Mouse (Mus musculus): ENCODE data around the gene Fgd2. TPM values are rescaled to one million over a fixed set of nuclear protein-coding genes. Genes with fewer than 3 reads are reported as not detected.
"Not testable (repeated sequence)": the region's sequence is repeated elsewhere in the genome, so short reads cannot be mapped to it uniquely, and the experiment has no call there.

Gene Fgd2
- 3.4 and 6.1 TPM in 2 replicates for polyA plus RNA-seq (2014; fragmentation: Nextera tagmentation; extraction: Ambion mirVana)

DNA sequence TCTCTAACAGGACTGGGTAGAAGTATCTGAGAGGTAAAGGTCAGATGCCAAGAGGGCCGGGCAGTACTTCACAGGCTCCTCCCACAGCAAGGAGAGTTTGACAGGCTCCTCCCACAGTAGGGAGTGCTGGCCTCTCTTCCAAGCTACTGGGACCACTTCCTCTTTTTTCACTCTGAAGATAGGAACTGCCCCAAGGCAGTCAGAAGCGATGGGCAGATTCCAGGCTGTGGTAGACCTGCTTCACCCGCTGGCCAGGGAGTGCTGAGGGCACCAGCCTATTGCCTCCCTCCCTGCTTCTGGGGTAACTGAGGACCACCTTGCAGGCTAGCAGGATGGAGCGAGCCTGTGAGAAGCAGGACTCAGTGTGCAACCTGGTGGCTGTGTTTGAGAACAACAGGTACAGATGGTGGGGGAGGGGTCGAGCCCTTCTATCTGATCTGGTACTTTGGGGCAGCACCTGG, at the start of gene Fgd2:
Fgd2 (plus strand) TSS at position 154 of the 461 bp plus-strand sequence.
- no peaks in the 10 kb centered on the region for H3K27me3 ChIP-seq (replicated peaks; ENCODE audit: control insufficient read depth, insufficient read depth, low read length)
- H3K36me3 ChIP-seq (ENCODE audit: control insufficient read depth, insufficient read depth, low read length) = no peaks in the 10 kb centered on the region
- no peak within 1 kb of the TSS for H3K27ac ChIP-seq (ENCODE audit: low read depth, low read length)
- H3K9me3 ChIP-seq (replicated peaks; ENCODE audit: control insufficient read depth, low read length) = no peaks in the 10 kb centered on the region
- 25% methylated on average over 5 of the region's 5 CpGs for WGBS
- ATAC-seq (no peak), DNase-seq (ENCODE audit: low spot score) (no peak)
- peaks cover 16% of the 10 kb centered on the region for H3K4me1 ChIP-seq (ENCODE audit: control insufficient read depth, insufficient read depth, low read length)
- no peak within 1 kb of the TSS for H3K9ac ChIP-seq (ENCODE audit: low read length)
- H3K4me3 ChIP-seq (ENCODE audit: low read depth, low read length) = no peak within 1 kb of the TSS
- no peak within 1 kb of the TSS for H3K4me2 ChIP-seq (ENCODE audit: low read length)

DNA sequence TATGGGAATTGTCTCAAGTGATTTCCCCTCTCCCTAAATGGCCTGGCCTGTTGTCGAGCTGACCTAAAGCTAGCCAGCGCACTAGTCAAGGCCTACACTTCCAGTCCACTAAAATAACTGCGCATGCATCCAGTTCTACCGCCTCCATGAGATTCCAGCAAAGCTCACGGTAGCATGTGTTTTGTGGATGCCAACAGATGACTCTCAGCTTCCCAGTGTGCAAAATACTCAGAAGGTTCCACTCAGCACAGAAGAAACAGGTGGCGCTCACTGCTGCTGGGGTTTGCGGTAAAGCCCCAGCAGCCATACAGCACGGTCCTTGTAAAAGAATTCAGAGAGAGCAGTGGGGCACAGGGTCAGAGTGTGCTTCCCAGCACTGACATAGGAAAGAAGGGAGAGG, 49.1 kb upstream of the Fgd2 start:
- ATAC-seq (no peak), DNase-seq (ENCODE audit: low spot score) (no peak)
- Histone ChIP-seq H3K4me1 (ENCODE audit: control insufficient read depth, insufficient read depth, low read length) (no peaks in the 10 kb centered on the region), H3K9ac (ENCODE audit: low read length) (no peak overlapping the region), H3K4me2 (ENCODE audit: low read length) (no peak overlapping the region), H3K27ac (ENCODE audit: low read depth, low read length) (no peak overlapping the region), H3K9me3 (replicated peaks; ENCODE audit: control insufficient read depth, low read length) (no peaks in the 10 kb centered on the region), H3K36me3 (ENCODE audit: control insufficient read depth, insufficient read depth, low read length) (no peaks in the 10 kb centered on the region), H3K4me3 (ENCODE audit: low read depth, low read length) (no peak overlapping the region), H3K27me3 (replicated peaks; ENCODE audit: control insufficient read depth, insufficient read depth, low read length) (no peaks in the 10 kb centered on the region)
- 92% methylated on average over 8 of the region's 8 CpGs for WGBS

DNA sequence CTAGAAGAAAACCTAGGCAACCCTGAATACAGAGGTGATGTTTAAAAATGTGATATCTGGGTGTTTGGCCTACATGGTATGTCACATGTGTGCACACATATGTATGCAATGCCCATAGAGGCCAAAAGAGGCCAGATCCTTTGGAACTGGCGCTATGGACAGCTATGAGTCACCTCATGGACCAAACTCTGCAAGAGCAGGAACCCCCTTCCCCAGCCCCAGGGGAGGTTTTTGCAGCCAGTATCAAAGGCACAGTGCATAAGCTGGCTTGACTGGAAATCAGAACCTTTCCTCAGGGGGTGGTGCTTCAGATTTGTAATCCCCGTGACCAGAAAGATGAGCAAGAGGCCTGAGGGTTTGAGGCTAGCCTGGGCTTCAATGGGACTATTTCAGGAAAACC, 48.6 kb upstream of the Fgd2 start:
- Histone ChIP-seq H3K4me1 (ENCODE audit: control insufficient read depth, insufficient read depth, low read length) (no peaks in the 10 kb centered on the region), H3K27ac (ENCODE audit: low read depth, low read length) (no peak overlapping the region), H3K27me3 (replicated peaks; ENCODE audit: control insufficient read depth, insufficient read depth, low read length) (no peaks in the 10 kb centered on the region), H3K9ac (ENCODE audit: low read length) (no peak overlapping the region), H3K9me3 (replicated peaks; ENCODE audit: control insufficient read depth, low read length) (no peaks in the 10 kb centered on the region), H3K4me3 (ENCODE audit: low read depth, low read length) (no peak overlapping the region), H3K4me2 (ENCODE audit: low read length) (no peak overlapping the region), H3K36me3 (ENCODE audit: control insufficient read depth, insufficient read depth, low read length) (no peaks in the 10 kb centered on the region)
- WGBS = 87% methylated on average over 2 of the region's 2 CpGs
- no peak for ATAC-seq
- no peak for DNase-seq (ENCODE audit: low spot score)

DNA sequence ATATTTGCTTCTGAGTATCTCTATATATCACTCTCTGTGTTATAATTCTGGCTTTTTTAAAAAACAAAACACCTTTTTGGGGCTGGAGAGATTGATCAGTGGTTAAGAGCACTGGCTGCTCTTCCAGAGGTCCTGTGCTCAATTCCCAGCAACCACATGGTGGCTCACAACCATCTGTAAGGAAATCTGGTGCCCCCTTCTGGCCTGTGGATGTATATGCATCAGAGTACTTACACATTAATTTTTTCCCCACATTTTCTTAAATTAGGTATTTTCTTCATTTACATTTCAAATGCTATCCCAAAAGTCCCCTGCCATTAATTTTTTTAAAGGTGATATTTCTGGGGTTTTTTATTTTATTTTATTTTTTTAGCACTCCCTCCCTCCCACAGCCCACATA, 47.4 kb upstream of the Fgd2 start:
- H3K9me3 ChIP-seq (replicated peaks; ENCODE audit: control insufficient read depth, low read length) = no peaks in the 10 kb centered on the region
- H3K4me2 ChIP-seq (ENCODE audit: low read length) = no peak overlapping the region
- ATAC-seq = no peak
- no peaks in the 10 kb centered on the region for H3K36me3 ChIP-seq (ENCODE audit: control insufficient read depth, insufficient read depth, low read length)
- no peak overlapping the region for H3K9ac ChIP-seq (ENCODE audit: low read length)
- H3K4me1 ChIP-seq (ENCODE audit: control insufficient read depth, insufficient read depth, low read length) = no peaks in the 10 kb centered on the region
- no peak overlapping the region for H3K4me3 ChIP-seq (ENCODE audit: low read depth, low read length)
- no peak for DNase-seq (ENCODE audit: low spot score)
- H3K27me3 ChIP-seq (replicated peaks; ENCODE audit: control insufficient read depth, insufficient read depth, low read length) = no peaks in the 10 kb centered on the region
- H3K27ac ChIP-seq (ENCODE audit: low read depth, low read length) = no peak overlapping the region

DNA sequence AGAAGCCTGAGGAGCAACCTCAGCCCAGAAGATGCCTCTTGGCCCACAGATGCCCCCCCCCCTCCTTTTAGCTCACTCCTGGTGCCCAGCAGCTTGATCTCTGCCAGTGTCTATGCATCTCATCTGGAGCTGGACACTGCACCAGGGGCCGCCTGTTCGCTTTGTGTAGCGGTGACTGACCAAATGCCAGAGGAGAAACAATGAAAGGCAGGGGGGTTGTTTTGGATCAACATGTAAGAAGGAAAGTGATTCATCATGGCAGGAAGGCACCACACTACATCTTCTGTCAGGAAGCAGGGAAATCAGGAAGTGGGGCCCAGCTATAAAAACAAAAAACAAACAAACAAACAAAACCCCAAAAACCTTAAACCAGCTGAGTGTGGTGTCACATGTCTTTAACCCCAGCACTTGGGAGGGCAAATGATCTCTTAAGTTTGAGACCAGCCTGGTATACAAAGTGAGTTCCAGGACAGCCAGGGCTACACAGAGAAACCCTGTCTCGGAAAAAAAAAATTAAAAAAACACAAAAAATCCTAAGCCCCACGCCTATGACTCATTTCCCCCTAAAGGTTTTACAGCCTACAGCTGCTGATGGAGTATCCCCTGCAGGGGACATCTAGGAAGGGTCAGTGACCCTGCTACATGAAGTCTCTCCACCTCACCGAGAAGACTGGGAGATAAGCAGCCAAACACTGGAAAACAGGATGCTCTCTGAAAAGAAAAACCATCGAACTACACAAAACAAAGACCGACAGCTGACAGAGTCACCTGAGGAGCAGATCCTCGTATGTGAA, 44.8 kb upstream of the Fgd2 start:
- Histone ChIP-seq H3K36me3 (ENCODE audit: control insufficient read depth, insufficient read depth, low read length) (no peaks in the 10 kb centered on the region), H3K4me1 (ENCODE audit: control insufficient read depth, insufficient read depth, low read length) (no peaks in the 10 kb centered on the region), H3K27me3 (replicated peaks; ENCODE audit: control insufficient read depth, insufficient read depth, low read length) (no peaks in the 10 kb centered on the region), H3K27ac (ENCODE audit: low read depth, low read length) (no peak overlapping the region), H3K4me3 (ENCODE audit: low read depth, low read length) (no peak overlapping the region), H3K9ac (ENCODE audit: low read length) (no peak overlapping the region), H3K4me2 (ENCODE audit: low read length) (no peak overlapping the region), H3K9me3 (replicated peaks; ENCODE audit: control insufficient read depth, low read length) (no peaks in the 10 kb centered on the region)
- 49% methylated on average over 9 of the region's 9 CpGs for WGBS
- ATAC-seq (no peak), DNase-seq (ENCODE audit: low spot score) (no peak)

DNA sequence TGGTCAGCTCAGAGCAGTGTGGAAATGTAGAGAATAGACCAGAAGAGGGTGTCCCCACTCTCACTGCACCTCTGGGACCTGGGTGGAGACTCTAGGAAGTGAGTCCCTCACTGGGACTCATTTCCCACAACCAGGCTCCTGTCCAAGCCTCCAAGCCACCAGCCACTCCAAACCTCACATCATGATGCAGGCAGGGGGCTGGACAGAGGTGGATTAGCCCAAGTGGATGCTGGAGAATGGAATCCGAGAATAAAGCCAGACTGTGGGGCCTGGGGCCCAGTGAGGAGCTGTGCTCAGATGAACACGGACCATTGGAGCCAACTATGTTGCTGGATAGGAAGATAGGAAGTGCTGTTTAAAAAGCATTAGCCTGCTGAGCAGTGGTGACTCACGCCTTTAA, 43.8 kb upstream of the Fgd2 start:
- ATAC-seq (no peak), DNase-seq (ENCODE audit: low spot score) (no peak)
- 48% methylated on average over 3 of the region's 3 CpGs for WGBS

DNA sequence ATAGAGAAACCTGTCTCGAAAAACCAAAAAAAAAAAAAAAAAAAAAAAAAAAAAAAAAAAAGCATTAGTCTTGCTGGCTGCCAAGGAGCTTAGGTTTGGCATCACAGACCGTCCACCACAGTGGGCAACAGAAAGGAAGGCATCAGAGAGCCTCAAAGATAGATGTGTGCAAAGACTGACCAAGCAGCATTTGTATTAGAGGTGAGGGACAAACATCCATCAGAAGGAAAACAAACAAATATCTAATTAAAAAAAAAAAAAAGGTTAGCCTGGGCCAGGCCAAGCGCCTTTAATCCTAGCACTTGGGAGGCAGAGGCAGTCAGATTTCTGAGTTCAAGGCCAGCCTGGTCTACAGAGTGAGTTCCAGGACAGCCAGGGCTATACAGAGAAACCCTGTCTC, 43.3 kb upstream of the Fgd2 start, which contains the start of gene Pi16:
Pi16 (plus strand) TSS at position 301 of the 400 bp plus-strand sequence.
- H3K4me3 ChIP-seq (ENCODE audit: low read depth, low read length); ATAC-seq; H3K9ac ChIP-seq (ENCODE audit: low read length); H3K9me3 ChIP-seq (replicated peaks; ENCODE audit: control insufficient read depth, low read length); H3K27me3 ChIP-seq (replicated peaks; ENCODE audit: control insufficient read depth, insufficient read depth, low read length); H3K27ac ChIP-seq (ENCODE audit: low read depth, low read length); DNase-seq (ENCODE audit: low spot score); H3K36me3 ChIP-seq (ENCODE audit: control insufficient read depth, insufficient read depth, low read length); H3K4me1 ChIP-seq (ENCODE audit: control insufficient read depth, insufficient read depth, low read length); H3K4me2 ChIP-seq (ENCODE audit: low read length): not testable (repeated sequence)
- WGBS = 90% methylated on average over 3 of the region's 3 CpGs

More for the DNA sequence above, 43.8 kb upstream of the Fgd2 start:
- H3K9ac ChIP-seq (ENCODE audit: low read length) = no peak overlapping the region
- no peak overlapping the region for H3K4me3 ChIP-seq (ENCODE audit: low read depth, low read length)
- H3K9me3 ChIP-seq (replicated peaks; ENCODE audit: control insufficient read depth, low read length) = no peaks in the 10 kb centered on the region
- no peak overlapping the region for H3K27ac ChIP-seq (ENCODE audit: low read depth, low read length)
- peaks cover 5% of the 10 kb centered on the region; the same call in 1 of the 2 replicates for H3K27me3 ChIP-seq (replicated peaks; ENCODE audit: control insufficient read depth, insufficient read depth, low read length)
- no peaks in the 10 kb centered on the region for H3K4me1 ChIP-seq (ENCODE audit: control insufficient read depth, insufficient read depth, low read length)
- H3K4me2 ChIP-seq (ENCODE audit: low read length) = no peak overlapping the region
- no peaks in the 10 kb centered on the region for H3K36me3 ChIP-seq (ENCODE audit: control insufficient read depth, insufficient read depth, low read length)

DNA sequence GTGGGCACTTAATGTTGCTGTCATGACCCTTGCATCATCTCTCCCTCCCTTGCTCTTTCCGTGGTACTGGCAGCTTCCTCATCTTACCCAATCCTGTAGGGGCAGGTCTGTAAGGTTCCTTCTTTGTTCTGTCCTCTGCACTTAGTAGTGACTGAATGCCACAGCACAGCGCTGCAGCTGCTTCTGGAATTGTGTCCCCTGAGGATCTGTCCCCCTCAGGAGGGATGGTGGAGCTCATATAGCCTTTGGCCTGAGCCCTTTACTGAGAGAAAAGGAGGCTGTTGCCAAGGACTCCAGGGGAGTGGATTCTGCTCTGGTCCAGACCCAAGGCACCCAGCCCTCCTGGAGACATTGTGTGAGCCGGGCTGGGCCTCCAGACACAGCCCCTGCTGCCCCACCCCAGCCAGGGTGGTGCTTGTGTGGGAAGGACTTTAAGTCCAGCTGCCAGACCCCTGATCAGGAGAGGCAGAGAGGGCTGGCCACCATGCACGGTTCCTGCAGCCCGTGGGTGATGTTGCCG, 41.9 kb upstream of the Fgd2 start:
- H3K4me2 ChIP-seq (ENCODE audit: low read length) = no peak overlapping the region
- no peak for DNase-seq (ENCODE audit: low spot score)
- H3K4me1 ChIP-seq (ENCODE audit: control insufficient read depth, insufficient read depth, low read length) = no peaks in the 10 kb centered on the region
- no peak overlapping the region for H3K27ac ChIP-seq (ENCODE audit: low read depth, low read length)
- 57% methylated on average over 6 of the region's 6 CpGs for WGBS
- no peak overlapping the region for H3K9ac ChIP-seq (ENCODE audit: low read length)
- H3K27me3 ChIP-seq (replicated peaks; ENCODE audit: control insufficient read depth, insufficient read depth, low read length) = peaks cover 13% of the 10 kb centered on the region
- no peak overlapping the region for H3K4me3 ChIP-seq (ENCODE audit: low read depth, low read length)
- H3K9me3 ChIP-seq (replicated peaks; ENCODE audit: control insufficient read depth, low read length) = no peaks in the 10 kb centered on the region
- no peak for ATAC-seq
- no peaks in the 10 kb centered on the region for H3K36me3 ChIP-seq (ENCODE audit: control insufficient read depth, insufficient read depth, low read length)

DNA sequence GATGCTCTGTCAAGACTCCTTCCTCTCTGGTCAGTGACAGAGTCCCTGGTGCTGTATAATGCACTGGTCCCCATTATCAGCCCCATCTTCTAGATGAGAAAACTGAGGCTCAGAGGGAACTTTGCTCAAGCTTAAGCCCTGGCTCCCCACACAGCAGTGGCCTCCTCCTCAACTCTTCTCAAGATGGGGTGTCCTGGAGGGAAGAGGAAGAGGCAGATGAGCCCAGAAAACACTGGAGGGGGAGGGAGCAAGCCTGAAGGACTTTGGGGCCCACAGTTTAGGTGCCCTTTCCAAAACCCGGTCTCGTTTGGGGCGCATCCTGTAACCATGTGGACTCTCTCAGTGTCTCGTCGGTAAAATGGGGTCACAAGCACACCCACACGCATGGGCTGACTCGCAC, 41.2 kb upstream of the Fgd2 start:
- no peak overlapping the region for H3K4me2 ChIP-seq (ENCODE audit: low read length)
- H3K9me3 ChIP-seq (replicated peaks; ENCODE audit: control insufficient read depth, low read length) = no peaks in the 10 kb centered on the region
- ATAC-seq = no peak
- no peak overlapping the region for H3K27ac ChIP-seq (ENCODE audit: low read depth, low read length)
- no peak overlapping the region for H3K9ac ChIP-seq (ENCODE audit: low read length)
- no peaks in the 10 kb centered on the region for H3K36me3 ChIP-seq (ENCODE audit: control insufficient read depth, insufficient read depth, low read length)
- H3K27me3 ChIP-seq (replicated peaks; ENCODE audit: control insufficient read depth, insufficient read depth, low read length) = peaks cover 13% of the 10 kb centered on the region
- H3K4me1 ChIP-seq (ENCODE audit: control insufficient read depth, insufficient read depth, low read length) = no peaks in the 10 kb centered on the region
- no peak overlapping the region for H3K4me3 ChIP-seq (ENCODE audit: low read depth, low read length)
- no peak for DNase-seq (ENCODE audit: low spot score)
- WGBS = 88% methylated on average over 7 of the region's 7 CpGs
